Mouse (Mus musculus) yolk sac, embryonic 10.5 days (tissue): ENCODE measurements around the gene Fam107b.

ENCODE experiments used
- DNase-seq: peaks from one replicate; pipeline ENCODE4 v3.0.0-alpha.2; 2017; ENCODE audit warnings: low spot score

Fam107b gene

GRCm38 (mm10) chr2:3740256-3740655 is 170.0 kb downstream of the Fam107b start:
- no peak for DNase-seq

GRCm38 (mm10) chr2:3740670-3741069 is 170.4 kb downstream of the Fam107b start:
- no peak for DNase-seq

DNA sequence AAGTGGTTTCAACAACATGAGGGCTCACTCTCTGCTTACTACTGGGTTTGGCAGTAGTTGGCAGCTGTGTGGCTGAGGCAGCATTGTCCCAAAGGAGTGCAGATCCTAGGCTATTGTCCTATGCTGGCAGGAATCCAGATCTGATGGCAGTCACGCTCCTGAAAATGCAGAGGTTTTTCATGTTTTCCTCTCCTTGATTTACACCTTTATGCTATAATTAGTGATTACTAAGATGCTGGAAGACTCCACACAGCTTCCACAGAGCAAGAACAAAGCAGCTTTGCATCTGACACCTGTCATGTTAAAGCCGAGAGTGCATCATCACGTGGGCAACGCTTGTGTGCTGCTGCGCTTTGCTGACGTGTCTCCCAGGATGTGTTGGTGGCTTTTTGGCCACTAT is 172.2 kb downstream of the Fam107b start:
- no peak for DNase-seq

DNA sequence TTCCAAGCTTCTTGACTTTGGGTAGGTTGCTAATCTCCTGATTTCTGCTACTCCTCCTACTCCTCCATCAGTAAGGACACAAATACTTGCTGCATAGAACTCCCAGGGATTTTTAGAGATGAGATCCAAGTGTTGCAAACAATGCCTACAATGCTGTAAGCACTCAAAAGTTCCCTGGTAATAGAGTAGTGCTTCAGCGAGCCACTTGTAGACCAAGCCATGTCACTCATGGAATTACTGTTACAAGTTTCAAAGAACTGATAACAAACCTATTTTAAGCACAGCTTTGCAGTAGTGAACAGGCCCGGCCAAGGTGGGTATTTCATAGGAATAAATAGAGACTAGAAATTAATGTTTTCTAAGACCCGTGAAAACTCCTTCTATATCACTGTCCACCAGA is 174.8 kb downstream of the Fam107b start:
- DNase-seq, result no peak

DNA sequence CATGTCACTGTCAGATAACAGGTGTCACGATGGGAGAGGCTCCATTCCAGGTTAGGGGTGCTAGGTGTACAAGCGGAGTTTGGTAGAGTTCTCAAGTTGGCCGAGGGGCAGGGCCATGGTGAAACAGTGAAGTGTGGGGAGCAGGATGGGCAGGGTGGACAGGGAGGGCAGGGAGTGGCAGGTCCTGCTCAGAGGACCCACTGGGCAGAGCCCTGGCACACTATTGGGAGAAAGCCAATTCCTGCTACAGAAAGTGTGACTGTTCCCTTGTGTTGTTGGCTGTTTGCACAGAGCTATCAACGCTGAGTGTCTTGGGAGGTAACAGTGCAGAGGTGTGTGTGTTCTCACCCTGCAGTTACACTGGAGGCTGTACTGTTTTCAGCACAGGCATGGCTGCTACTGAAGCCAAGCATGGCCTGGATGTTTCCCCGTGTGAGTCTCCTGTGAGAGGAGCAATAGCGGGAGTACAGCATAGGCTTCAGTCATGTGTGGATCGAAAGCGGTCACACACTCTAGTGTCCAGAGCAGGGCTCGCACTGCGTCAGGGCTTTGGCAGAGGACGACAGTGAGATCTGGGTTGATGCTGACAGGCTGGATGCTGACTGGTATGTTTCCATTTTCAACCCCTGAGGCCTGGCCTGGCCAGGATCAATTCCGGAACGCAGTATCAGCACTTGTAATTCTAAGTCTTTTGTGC is 175.8 kb downstream of the Fam107b start:
- no peak for DNase-seq

DNA sequence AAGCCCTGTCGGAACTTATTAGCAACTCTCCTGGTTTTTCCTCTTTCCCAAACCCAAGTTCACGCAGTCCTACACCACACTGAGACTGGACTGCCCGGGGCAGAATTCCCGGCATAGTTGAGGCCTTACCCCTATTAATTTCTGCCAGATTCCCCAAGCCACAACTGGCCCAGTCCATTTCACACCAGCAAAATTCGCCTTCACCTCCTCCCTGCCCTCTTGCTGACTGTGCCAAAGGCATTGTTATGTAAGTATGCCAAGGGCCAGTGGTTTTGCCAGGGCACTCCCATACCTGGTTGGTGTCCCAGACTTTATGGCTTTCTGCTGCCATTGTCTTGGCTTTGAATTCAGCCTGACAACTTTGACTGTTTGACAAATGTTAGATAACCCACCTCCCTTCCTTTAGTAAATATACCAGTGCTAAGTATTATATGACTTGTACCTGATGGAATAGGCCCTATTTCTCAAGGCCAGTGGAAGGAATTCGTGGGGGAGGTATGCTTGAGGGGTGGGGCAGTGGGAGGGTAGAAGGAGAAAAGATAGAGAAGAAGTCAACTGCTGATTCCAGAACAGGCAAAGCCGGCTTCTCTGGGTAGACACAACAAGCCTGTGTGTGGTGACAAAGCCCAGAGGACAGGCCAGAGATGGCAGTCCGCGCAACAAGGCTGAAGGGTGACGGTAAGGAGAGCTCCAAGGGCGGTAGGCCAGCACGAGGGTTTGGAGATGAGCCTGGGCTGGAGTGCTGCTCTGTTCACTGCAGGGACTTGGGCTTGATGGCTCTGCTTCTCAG is 178.6 kb downstream of the Fam107b start:
- DNase-seq, result no peak

GRCm38 (mm10) chr2:3749504-3750024 is 179.3 kb downstream of the Fam107b start:
- DNase-seq, result no peak

DNA sequence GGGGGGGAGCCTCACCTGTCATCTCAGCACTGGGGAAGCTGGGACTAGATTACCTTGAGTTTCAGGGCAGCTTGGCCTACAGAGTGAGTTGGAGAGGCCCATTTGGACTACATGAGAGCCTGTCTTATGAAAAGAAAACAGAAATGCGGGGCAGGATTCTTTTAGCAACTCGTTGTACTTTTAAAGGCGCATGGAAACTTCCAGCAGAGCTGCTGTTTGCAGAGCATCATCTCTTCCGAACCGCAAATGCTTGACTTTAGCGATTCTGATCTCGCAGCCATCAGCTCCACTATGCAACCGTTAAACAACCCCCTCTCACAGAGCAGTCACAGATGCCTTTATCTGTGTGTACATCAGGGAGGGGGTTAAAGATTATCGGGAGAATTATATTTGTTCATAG is 179.8 kb downstream of the Fam107b start:
- DNase-seq, result no peak

DNA sequence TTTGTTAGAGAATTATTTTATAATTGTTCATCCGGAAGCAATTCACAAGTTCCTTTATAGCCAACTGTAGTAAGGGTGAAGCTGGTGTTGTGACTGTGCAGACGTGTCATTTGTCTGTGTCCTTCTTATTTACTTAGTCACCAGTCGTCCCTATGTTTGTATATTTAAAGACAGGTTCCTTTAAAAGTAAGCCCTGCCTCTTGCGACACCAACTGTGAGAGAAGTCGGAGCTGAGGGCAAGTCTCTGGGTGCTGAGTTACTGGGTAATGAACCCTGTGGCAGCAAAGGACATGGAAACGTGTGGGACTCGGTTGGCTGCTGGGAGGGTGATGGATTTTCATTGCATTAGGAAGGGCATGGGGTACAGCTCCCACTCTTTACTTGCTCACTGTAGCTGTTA is 182.1 kb downstream of the Fam107b start:
- DNase-seq, result no peak

DNA sequence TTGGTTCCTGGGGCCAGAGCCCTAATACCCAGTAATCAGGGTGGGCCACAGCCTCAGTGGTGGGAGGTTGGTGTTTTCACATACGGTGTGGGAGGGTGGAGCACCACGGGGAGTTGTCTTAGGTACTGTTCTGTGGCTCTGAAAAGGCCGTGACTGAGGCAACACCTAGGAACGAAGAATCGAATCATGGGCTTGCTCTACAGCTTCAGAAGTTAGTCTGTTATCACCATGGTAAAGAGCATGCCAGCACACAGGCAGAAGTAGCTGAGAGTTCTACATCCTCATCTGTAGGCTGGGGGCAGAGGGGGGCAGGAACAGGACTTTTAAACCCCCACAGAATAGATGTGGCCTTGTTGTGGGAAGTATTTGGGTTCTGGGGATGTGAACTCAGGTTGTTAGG is 182.6 kb downstream of the Fam107b start:
- DNase-seq, result no peak

- no peak for DNase-seq
Observed at GRCm38 (mm10) chr2:3753749-3754148, 183.5 kb downstream of the Fam107b start.

DNA sequence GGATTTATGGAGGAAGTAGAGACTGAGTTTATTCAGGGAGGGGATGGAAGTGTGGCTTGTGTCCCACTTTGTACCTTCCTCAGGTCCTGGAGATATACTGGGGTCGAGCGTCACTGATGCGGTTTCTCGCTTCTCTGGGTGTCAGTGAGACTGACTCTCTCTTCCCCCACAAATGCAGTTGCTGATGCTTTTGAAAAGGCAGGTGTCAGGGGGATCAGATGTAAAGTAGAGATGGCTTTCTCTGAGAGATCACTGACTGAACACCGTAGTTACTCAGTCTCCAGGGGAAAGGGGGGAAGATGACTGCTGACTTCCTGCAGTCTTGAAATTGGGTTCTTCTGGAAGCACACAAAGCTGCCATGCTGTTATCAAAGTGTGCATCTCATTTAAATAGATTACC is 185.6 kb downstream of the Fam107b start:
- DNase-seq, result no peak

DNA sequence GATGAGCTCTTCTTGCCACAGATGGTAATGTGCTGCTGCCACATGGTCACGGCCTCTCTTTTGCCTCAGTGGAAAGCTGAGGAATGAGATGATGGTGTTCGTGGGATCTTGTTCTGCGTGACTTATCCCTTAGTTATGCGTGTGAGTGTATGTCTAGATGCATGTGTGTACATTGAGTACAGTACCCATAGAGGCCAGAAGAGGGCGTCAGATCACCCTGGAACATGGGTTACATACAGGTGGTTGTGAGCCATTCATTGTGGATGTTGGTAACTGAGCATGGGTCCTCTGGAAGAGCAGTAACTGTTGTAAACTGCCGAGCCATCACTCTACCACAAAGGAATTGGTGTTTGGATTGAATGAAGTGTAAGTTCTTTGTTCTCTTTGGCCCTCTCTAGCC is 188.1 kb downstream of the Fam107b start:
- DNase-seq, result no peak

GRCm38 (mm10) chr2:3760234-3760836 is 190.0 kb downstream of the Fam107b start:
- no peak for DNase-seq

- no peak for DNase-seq
Observed at GRCm38 (mm10) chr2:3764136-3764535, 193.8 kb downstream of the Fam107b start.

DNA sequence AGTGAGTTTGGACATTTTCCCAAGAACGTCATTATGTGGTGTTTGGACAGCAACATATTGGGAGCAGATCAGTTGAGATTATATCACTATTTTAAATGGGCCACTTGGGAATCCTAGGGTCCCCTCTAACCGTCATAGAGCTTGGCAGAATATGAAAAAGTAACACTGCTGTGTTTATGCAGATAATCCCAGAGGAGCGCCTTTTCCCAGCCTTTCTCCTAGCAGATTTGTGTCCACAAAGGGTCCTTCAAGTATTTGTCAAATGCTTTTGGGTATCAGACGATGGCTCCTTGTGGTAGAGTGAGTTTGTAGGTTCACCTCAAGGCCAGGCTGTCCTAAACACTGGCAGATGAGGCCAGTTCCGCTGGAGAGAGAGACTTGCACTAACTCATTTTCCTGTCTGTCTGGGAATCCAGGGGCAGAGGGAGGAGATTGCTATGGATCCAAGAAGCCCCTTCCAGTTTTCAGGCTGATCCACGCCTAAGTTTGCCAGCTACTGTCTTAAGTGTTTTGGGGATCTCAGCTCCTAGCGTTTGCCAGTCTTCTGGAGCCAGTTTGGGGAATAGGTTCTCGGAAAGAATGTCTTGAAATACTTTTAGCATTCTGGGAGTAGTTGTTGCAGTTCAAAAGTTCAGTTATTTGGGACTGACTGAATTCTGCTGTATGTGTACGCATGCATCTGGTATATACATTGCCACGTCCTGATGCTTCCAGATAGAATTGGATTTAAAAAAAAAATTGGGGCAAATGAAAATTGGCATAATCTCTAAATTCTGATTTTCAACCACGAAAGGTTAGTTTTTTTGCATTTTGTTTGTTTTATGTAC is 195.9 kb downstream of the Fam107b start:
- no peak for DNase-seq

- peak; percentile 73 for DNase-seq
Observed at GRCm38 (mm10) chr2:3769260-3769659, 199.0 kb downstream of the Fam107b start.

DNA sequence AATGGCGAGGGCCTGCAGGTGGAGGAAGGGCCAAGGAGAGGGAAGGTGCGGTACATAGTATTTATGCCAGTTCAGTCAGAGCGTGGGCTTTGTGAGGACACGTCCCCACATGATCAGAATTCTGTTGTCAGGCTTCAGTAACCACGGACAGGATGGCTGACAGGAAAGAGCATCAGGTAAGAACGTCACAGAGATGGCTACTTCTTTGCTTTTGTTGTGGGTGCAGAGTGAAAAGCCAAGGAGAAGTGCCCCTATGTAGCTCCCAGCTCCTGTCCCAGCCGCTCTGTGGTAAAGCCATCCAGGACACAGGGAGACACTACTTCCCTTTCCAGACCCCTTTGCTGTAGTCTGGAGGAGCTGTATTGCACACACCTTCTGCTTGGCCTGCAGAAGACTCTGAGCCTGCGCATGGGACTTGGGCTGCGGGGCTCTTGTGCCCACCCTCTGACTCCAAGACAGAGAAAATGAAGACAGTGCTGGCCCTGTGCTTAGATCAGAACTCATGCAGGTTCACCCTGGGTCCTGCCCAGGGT is 199.6 kb downstream of the Fam107b start:
- no peak for DNase-seq

DNA sequence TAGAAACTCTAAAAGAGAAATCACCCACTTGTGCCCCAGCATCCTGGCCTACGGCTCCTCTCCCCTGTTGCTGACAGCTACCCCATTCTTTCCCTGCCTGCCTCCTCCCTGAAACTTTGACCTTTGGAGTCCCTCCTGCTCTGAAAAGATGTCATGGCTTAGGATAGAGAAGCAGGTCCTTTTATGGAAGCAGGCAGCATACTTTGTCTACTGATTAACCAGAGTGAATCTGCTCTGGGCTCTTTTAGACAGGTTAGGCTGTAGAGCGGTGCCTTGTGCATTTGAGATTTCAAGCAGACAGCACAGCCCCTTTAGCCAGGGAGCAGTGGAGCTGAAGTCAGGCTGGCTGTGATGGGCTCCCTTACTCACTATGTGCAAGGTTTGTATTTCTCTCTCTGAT is 200.1 kb downstream of the Fam107b start:
- DNase-seq, result peak; percentile 79

- DNase-seq, result no peak
Observed at GRCm38 (mm10) chr2:3771483-3771882, 201.2 kb downstream of the Fam107b start.

DNA sequence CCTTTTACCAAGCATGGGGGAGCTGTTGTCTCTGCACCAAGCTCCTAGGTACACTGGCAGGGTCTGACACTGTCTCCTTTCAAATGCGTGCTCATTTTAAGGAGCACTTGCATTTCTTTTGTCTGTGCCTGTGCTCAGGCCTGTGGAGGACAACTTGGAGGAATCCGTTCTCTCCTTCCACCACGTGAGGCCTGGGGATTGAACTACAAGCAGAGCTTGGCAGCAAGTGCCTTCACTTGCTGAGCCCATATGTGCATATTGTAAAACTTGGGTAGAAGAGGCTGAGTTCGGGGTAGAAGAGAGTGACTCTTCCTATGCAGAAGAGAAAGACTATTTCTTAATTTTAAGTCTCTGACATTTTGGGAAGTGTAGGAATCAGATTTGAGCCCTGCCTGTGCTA is 202.8 kb downstream of the Fam107b start:
- no peak for DNase-seq

DNA sequence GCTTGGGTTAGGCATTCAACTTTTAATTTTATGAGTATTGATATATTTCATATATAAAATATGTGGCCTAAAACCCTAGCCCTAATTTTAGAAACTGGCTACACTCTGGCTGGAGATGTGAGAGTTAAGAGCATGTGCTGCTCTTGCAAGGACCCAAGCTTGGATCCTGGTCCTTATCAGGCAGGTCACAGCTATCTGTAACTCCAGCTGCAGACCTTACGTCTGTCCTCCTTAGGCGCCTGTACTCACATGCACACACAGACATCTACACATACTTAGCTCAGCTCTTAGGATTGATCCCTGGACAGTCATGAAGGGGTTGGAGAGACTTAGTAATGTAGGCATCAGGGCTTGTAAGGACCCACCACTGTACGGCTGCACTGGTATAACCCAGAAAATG is 205.3 kb downstream of the Fam107b start:
- no peak for DNase-seq
